Mouse (Mus musculus) brain, embryonic 14.5 days (tissue): Measurements from ENCODE around the gene Zfp462.

Experiments
- CTCF ChIP-seq: fragments of 200-500 bp; IDR thresholded peaks from 2 replicates; pipeline ENCODE4 v1.5.1; 2012; ENCODE audit warnings: inconsistent platforms, mild to moderate bottlenecking, moderate library complexity, borderline replicate concordance; ENCODE audit not compliant: insufficient read depth, insufficient read length; ENCODE audit errors: extremely low read depth
- POLR2A ChIP-seq: fragments of 200-500 bp; IDR thresholded peaks from 2 replicates; pipeline ENCODE4 v1.6.1; 2012; ENCODE audit warnings: mild to moderate bottlenecking, inconsistent platforms, borderline replicate concordance; ENCODE audit not compliant: poor library complexity, insufficient read depth, insufficient read length, severe bottlenecking; ENCODE audit errors: extremely low read depth

DNA sequence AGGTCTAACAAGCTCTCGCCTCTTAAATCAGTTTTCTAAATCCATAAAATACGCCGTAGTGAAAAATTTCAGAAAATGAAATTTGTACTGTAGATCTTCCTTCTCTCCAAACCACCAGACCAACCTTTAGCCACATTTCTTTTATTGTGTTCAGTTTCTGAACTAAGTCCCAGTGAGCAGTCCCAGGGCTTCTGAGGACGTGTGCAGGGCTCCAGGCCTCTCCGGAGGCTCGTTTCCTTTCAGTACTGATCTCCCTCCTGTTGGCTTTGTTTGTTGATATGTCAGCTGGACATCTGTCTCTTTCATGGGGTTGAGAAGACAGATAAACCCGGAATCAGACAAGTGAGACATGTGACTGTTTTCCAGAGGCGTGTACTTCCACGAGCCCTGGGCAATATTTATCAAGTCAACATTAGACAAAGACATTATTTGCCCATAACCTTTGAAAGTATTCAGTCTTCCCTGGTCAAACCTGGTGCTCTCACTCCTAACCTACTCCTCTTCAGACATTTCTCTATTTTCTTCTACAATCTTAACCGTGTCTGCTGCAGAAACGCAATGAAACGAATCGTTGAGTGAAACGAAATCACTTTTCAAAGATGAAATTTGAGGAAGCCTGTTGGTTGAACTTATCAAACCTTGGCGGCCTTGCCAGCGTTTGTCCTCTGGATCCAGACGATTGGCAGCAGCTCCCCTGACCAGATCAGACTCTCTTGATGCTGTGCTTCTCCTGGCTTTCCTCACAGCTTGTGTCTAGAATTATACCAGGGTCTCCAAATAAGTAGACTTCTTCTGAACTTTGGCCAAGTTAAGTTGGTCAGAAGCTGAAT is 121.7 kb downstream of the Zfp462 start:
- TF ChIP-seq POLR2A (no peak), CTCF (no peak)
